Mouse (Mus musculus): ENCODE data around the gene Aqp8. TPM values are rescaled to one million over a fixed set of nuclear protein-coding genes. Genes with fewer than 3 reads are reported as not detected.

Aqp8 gene
- polyA plus RNA-seq (2015; fragmentation: Nextera tagmentation; extraction: Ambion mirVana): 0.06 and 0.13 TPM in 2 replicates

- no peak within 1 kb of the TSS for H3K4me3 ChIP-seq (ENCODE audit: low read depth, low read length)
- DNase-seq (ENCODE audit: low spot score) (peak; percentile 84), ATAC-seq (ENCODE audit: low FRiP score, low TSS enrichment) (peak; percentile 76)
- no peaks in the 10 kb centered on the region for H3K36me3 ChIP-seq (ENCODE audit: control insufficient read depth, insufficient read depth, low read length)
- H3K9me3 ChIP-seq (ENCODE audit: control insufficient read depth, low read length): no peaks in the 10 kb centered on the region
- WGBS: 57% methylated on average over 9 of the region's 9 CpGs
- TF ChIP-seq EP300 (optimal IDR thresholded peaks at IDR 0.05) (no peak), CTCF (IDR thresholded peaks at IDR 0.05; ENCODE audit: low read depth) (peak; percentile 29; the same call in 1 of the 2 replicates)
- H3K4me2 ChIP-seq (replicated peaks; ENCODE audit: low read depth): no peak within 1 kb of the TSS
- no peak within 1 kb of the TSS for H3K27ac ChIP-seq (replicated peaks)
- no peaks in the 10 kb centered on the region for H3K4me1 ChIP-seq (replicated peaks; ENCODE audit: control insufficient read depth, insufficient read depth)
- H3K9ac ChIP-seq (ENCODE audit: low read length): no peak within 1 kb of the TSS
- H3K27me3 ChIP-seq (ENCODE audit: control insufficient read depth, insufficient read depth, low read length): no peaks in the 10 kb centered on the region
These were observed at the start of gene Aqp8 for GRCm38 (mm10) chr7:123462070-123462501. TSS of gene Aqp8 (plus strand) at chr7:123462291.

GRCm38 (mm10) chr7:123416803-123417202, 45.3 kb upstream of the Aqp8 start:
- H3K4me1 ChIP-seq (replicated peaks; ENCODE audit: control insufficient read depth, insufficient read depth): no peaks in the 10 kb centered on the region
- TF ChIP-seq CTCF (IDR thresholded peaks at IDR 0.05; ENCODE audit: low read depth) (no peak), EP300 (optimal IDR thresholded peaks at IDR 0.05) (no peak)
- no peak overlapping the region for H3K4me2 ChIP-seq (replicated peaks; ENCODE audit: low read depth)
- DNase-seq (ENCODE audit: low spot score): no peak
- H3K27me3 ChIP-seq (ENCODE audit: control insufficient read depth, insufficient read depth, low read length): no peaks in the 10 kb centered on the region
- H3K9ac ChIP-seq (ENCODE audit: low read length): no peak overlapping the region
- H3K27ac ChIP-seq (replicated peaks): no peak overlapping the region
- no peaks in the 10 kb centered on the region for H3K36me3 ChIP-seq (ENCODE audit: control insufficient read depth, insufficient read depth, low read length)
- H3K4me3 ChIP-seq (ENCODE audit: low read depth, low read length): no peak overlapping the region
- 55% methylated on average over 4 of the region's 4 CpGs for WGBS
- ATAC-seq (ENCODE audit: low FRiP score, low TSS enrichment): no peak
- no peaks in the 10 kb centered on the region for H3K9me3 ChIP-seq (ENCODE audit: control insufficient read depth, low read length)

- H3K4me3 ChIP-seq (ENCODE audit: low read depth, low read length): no peak overlapping the region
- H3K27ac ChIP-seq (replicated peaks): no peak overlapping the region
- 93% methylated on average over 3 of the region's 3 CpGs for WGBS
- H3K36me3 ChIP-seq (ENCODE audit: control insufficient read depth, insufficient read depth, low read length): no peaks in the 10 kb centered on the region
- DNase-seq (ENCODE audit: low spot score) (no peak), ATAC-seq (ENCODE audit: low FRiP score, low TSS enrichment) (no peak)
- no peaks in the 10 kb centered on the region for H3K4me1 ChIP-seq (replicated peaks; ENCODE audit: control insufficient read depth, insufficient read depth)
- H3K9me3 ChIP-seq (ENCODE audit: control insufficient read depth, low read length): no peaks in the 10 kb centered on the region
- no peaks in the 10 kb centered on the region for H3K27me3 ChIP-seq (ENCODE audit: control insufficient read depth, insufficient read depth, low read length)
- no peak overlapping the region for H3K9ac ChIP-seq (ENCODE audit: low read length)
- H3K4me2 ChIP-seq (replicated peaks; ENCODE audit: low read depth): no peak overlapping the region
- TF ChIP-seq EP300 (optimal IDR thresholded peaks at IDR 0.05) (no peak), CTCF (IDR thresholded peaks at IDR 0.05; ENCODE audit: low read depth) (no peak)
These were observed 44.4 kb upstream of the Aqp8 start for GRCm38 (mm10) chr7:123417661-123418060.

- Histone ChIP-seq H3K36me3 (ENCODE audit: control insufficient read depth, insufficient read depth, low read length) (no peaks in the 10 kb centered on the region), H3K9me3 (ENCODE audit: control insufficient read depth, low read length) (no peaks in the 10 kb centered on the region), H3K4me2 (replicated peaks; ENCODE audit: low read depth) (no peak overlapping the region), H3K4me1 (replicated peaks; ENCODE audit: control insufficient read depth, insufficient read depth) (no peaks in the 10 kb centered on the region), H3K9ac (ENCODE audit: low read length) (no peak overlapping the region), H3K27ac (replicated peaks) (no peak overlapping the region), H3K27me3 (ENCODE audit: control insufficient read depth, insufficient read depth, low read length) (no peaks in the 10 kb centered on the region), H3K4me3 (ENCODE audit: low read depth, low read length) (no peak overlapping the region)
- ATAC-seq (ENCODE audit: low FRiP score, low TSS enrichment) (no peak), DNase-seq (ENCODE audit: low spot score) (no peak)
- TF ChIP-seq EP300 (optimal IDR thresholded peaks at IDR 0.05) (no peak), CTCF (IDR thresholded peaks at IDR 0.05; ENCODE audit: low read depth) (no peak)
- 87% methylated on average over 4 of the region's 4 CpGs for WGBS
These were observed 42.1 kb upstream of the Aqp8 start for GRCm38 (mm10) chr7:123419984-123420383.

- H3K4me2 ChIP-seq (replicated peaks; ENCODE audit: low read depth): no peak overlapping the region
- H3K4me1 ChIP-seq (replicated peaks; ENCODE audit: control insufficient read depth, insufficient read depth): no peaks in the 10 kb centered on the region
- no peaks in the 10 kb centered on the region for H3K27me3 ChIP-seq (ENCODE audit: control insufficient read depth, insufficient read depth, low read length)
- no peak overlapping the region for H3K27ac ChIP-seq (replicated peaks)
- H3K9me3 ChIP-seq (ENCODE audit: control insufficient read depth, low read length): no peaks in the 10 kb centered on the region
- no peak overlapping the region for H3K9ac ChIP-seq (ENCODE audit: low read length)
- 47% methylated on average over 3 of the region's 3 CpGs for WGBS
- DNase-seq (ENCODE audit: low spot score) (no peak), ATAC-seq (ENCODE audit: low FRiP score, low TSS enrichment) (peak; percentile 51)
- no peak overlapping the region for H3K4me3 ChIP-seq (ENCODE audit: low read depth, low read length)
- TF ChIP-seq EP300 (optimal IDR thresholded peaks at IDR 0.05) (no peak), CTCF (IDR thresholded peaks at IDR 0.05; ENCODE audit: low read depth) (no peak)
- H3K36me3 ChIP-seq (ENCODE audit: control insufficient read depth, insufficient read depth, low read length): no peaks in the 10 kb centered on the region
These were observed 40.1 kb upstream of the Aqp8 start for GRCm38 (mm10) chr7:123421958-123422357.

- Histone ChIP-seq H3K27me3 (ENCODE audit: control insufficient read depth, insufficient read depth, low read length) (no peaks in the 10 kb centered on the region), H3K4me1 (replicated peaks; ENCODE audit: control insufficient read depth, insufficient read depth) (no peaks in the 10 kb centered on the region), H3K9me3 (ENCODE audit: control insufficient read depth, low read length) (no peaks in the 10 kb centered on the region), H3K4me3 (ENCODE audit: low read depth, low read length) (no peak overlapping the region), H3K27ac (replicated peaks) (no peak overlapping the region), H3K4me2 (replicated peaks; ENCODE audit: low read depth) (no peak overlapping the region), H3K9ac (ENCODE audit: low read length) (no peak overlapping the region), H3K36me3 (ENCODE audit: control insufficient read depth, insufficient read depth, low read length) (no peaks in the 10 kb centered on the region)
- WGBS: 92% methylated on average over 6 of the region's 6 CpGs
- TF ChIP-seq EP300 (optimal IDR thresholded peaks at IDR 0.05) (no peak), CTCF (IDR thresholded peaks at IDR 0.05; ENCODE audit: low read depth) (no peak)
- ATAC-seq (ENCODE audit: low FRiP score, low TSS enrichment) (no peak), DNase-seq (ENCODE audit: low spot score) (no peak)
These were observed 37.8 kb upstream of the Aqp8 start for GRCm38 (mm10) chr7:123424281-123424680.
